In the genomic region with DNA sequence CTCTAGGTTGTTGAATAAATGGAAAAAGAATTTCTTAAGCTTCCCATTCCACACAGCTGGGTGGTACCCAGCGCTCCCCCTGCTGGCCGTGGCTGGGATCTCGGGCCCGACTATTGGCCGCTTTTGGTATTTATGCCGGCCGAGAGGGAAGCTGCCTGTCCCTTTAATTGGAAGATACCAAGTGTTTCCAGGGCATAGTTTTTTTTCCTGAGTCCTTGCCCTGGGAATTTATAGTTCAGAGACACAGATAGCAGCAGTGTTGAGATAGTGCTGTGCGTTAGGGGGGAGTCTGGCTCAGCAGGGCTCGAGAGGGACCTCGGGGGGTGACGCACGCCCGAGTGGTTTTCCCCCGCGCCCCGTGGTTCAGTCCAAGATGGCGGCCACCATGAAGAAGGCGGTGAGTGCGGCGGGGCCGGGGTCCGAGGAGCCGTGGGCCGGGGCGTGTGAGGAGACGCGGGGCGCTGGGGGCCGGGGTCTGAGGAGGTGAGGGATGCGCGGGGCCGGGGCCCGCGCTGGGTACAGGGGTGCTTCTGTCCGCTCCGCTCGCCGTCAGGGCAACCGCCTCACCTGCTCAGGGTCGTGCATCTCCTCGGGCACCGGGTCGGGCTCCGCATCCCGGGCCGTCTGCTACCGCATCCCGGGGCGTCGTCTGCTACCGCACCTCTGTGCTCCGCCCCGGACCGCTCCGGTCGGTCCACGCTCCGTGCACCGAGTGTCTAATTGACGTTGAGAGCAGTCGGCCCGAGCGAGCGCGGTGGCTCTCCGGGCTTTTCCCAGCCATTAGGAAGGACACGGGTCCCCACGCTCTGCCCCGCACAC, we compare ENCODE assay signal across 8 mouse cellular contexts. TPM values are rescaled to one million over a fixed set of nuclear protein-coding genes. Genes with fewer than 3 reads are reported as not detected.
DNase-seq lines count a peak whose midpoint lies in the region; ATAC-seq and TF ChIP-seq lines count a peak whose summit lies in the region.

No protein-coding gene starts in this region.

- H3K36me3 ChIP-seq in hindbrain, postnatal 0 days (ENCODE audit: insufficient read depth, low read length) = no peaks in the 10 kb centered on the region; the same call in 1 of the 2 replicates

- WGBS in hindbrain, postnatal 0 days = under 1% methylated on average over 65 of the region's 69 CpGs

- peak overlapping the region; percentile 87 for H3K27ac ChIP-seq in hindbrain, postnatal 0 days
- H3K27ac ChIP-seq in left cerebral cortex, adult 2 months = peak overlapping the region; percentile 100

- peak; percentile 98 for TF ChIP-seq CTCF in hindbrain, postnatal 0 days (IDR thresholded peaks at IDR 0.05; ENCODE audit: low read depth)
- peak; percentile 97 for TF ChIP-seq CTCF in left cerebral cortex, adult 2 months (IDR thresholded peaks at IDR 0.05)

- H3K4me1 ChIP-seq in hindbrain, postnatal 0 days (ENCODE audit: insufficient read depth, low read length) = peaks cover 9% of the 10 kb centered on the region

- peak overlapping the region; percentile 80 for H3K4me2 ChIP-seq in hindbrain, postnatal 0 days (ENCODE audit: low read depth, low read length)

- H3K9me3 ChIP-seq in hindbrain, postnatal 0 days (ENCODE audit: low read length) = no peaks in the 10 kb centered on the region

- no peaks in the 10 kb centered on the region for H3K27me3 ChIP-seq in hindbrain, postnatal 0 days (ENCODE audit: insufficient read depth, low read length)

- intact Hi-C loops in left cerebral cortex, adult 2 months (cut with DNase I) = loop anchor here (10.0 kb wide), 1 partner anchor 1834 kb away; a partner anchor contains a TSS

- ATAC-seq in hindbrain, postnatal 0 days = peak; percentile 80
- peak; percentile 92 for ATAC-seq in megakaryocyte, adult 5-6 weeks (ENCODE audit: poor library complexity, severe bottlenecking)

- peak; percentile 82 for DNase-seq in T-cell, adult 2 months (ENCODE audit: low spot score)
- peak; percentile 90 to 93 for DNase-seq in cerebellum, postnatal 36 days
- peak; percentile 90 for DNase-seq in gastrocnemius, adult 18-20 months (ENCODE audit: low spot score)
- DNase-seq in hindbrain, postnatal 0 days (ENCODE audit: low spot score) = peak; percentile 91
- peak; percentile 90 to 94 for DNase-seq in left cerebral cortex, adult 2 months (ENCODE audit: extremely low spot score in 1 of 2, low spot score in 2 of 2)
- peak; percentile 93 to 95 for DNase-seq in right cerebral cortex, adult 2 months (ENCODE audit: low spot score in 2 of 2)
- DNase-seq in urinary bladder, postnatal 14 days (ENCODE audit: low spot score) = peak; percentile 93

- peak overlapping the region; percentile 96 for H3K4me3 ChIP-seq in hindbrain, postnatal 0 days (ENCODE audit: low read length)
- H3K4me3 ChIP-seq in left cerebral cortex, adult 2 months = peak overlapping the region; percentile 99

- peak overlapping the region; percentile 93 for H3K9ac ChIP-seq in hindbrain, postnatal 0 days (replicated peaks; ENCODE audit: low read length)

RNA-seq across cellular contexts. Expression of a gene that starts 14.3 kb away (rescaled TPM):
- not detected for total RNA-seq in gastrocnemius, adult 18-20 months (2021)
- not detected in 2 replicates for total RNA-seq in hindbrain, postnatal 0 days (2014; rRNA removed)
- polyA plus RNA-seq in hindbrain, postnatal 0 days (2015; fragmentation: Nextera tagmentation; extraction: Ambion mirVana) = 0.08 and 0.09 TPM in 2 replicates
- total RNA-seq in left cerebral cortex, adult 2 months (2021) = not detected
- total RNA-seq in megakaryocyte, adult 5-6 weeks (2015) = not detected in 2 replicates
- total RNA-seq in megakaryocyte, adult 5-6 weeks (2017) = not detected in 2 replicates

RNA-seq across cellular contexts. Expression of a gene that starts 15.1 kb away (rescaled TPM):
- total RNA-seq in gastrocnemius, adult 18-20 months (2021) = 10 to 100 TPM; 11.8 to 12.9 TPM
- 67.7 and 94.6 TPM in 2 replicates for total RNA-seq in hindbrain, postnatal 0 days (2014; rRNA removed)
- 147 and 154 TPM in 2 replicates for polyA plus RNA-seq in hindbrain, postnatal 0 days (2015; fragmentation: Nextera tagmentation; extraction: Ambion mirVana)
- total RNA-seq in left cerebral cortex, adult 2 months (2021) = 10 to 100 TPM; 30.5 to 31.7 TPM
- total RNA-seq in megakaryocyte, adult 5-6 weeks (2015) = 44.2 and 51.0 TPM in 2 replicates
- total RNA-seq in megakaryocyte, adult 5-6 weeks (2017) = 67.5 and 93.4 TPM in 2 replicates

Comparison
In these comparisons a context has a peak if more than half of its experiments do, and no peak if none do; other contexts are left out.
1. Peak in every context shown above with its lines: DNase-seq, ATAC-seq, H3K4me3 ChIP-seq and H3K27ac ChIP-seq.